Mouse (Mus musculus): ENCODE results near the gene Ddias. TPM values are rescaled to one million over a fixed set of nuclear protein-coding genes. Genes with fewer than 3 reads are reported as not detected.

Ddias gene
- polyA plus RNA-seq, 1 experiment from 2014 or later: 2.8 TPM

GRCm38 (mm10) chr7:92817242-92817641 is 56.8 kb downstream of the Ddias start:
- Histone ChIP-seq H3K9me3 (ENCODE audit: control insufficient read depth) (no peaks in the 10 kb centered on the region), H3K4me1 (replicated peaks; ENCODE audit: control insufficient read depth, insufficient read depth, low read length) (no peaks in the 10 kb centered on the region), H3K27me3 (replicated peaks; ENCODE audit: control insufficient read depth, insufficient read depth, low read length) (no peaks in the 10 kb centered on the region), H3K9ac (ENCODE audit: low read depth, low read length) (no peak overlapping the region), H3K4me2 (replicated peaks; ENCODE audit: low read depth) (no peak overlapping the region), H3K36me3 (ENCODE audit: control insufficient read depth, insufficient read depth) (no peaks in the 10 kb centered on the region), H3K27ac (ENCODE audit: low read depth, low read length) (peak overlapping the region; percentile 78), H3K4me3 (ENCODE audit: low read depth, low read length) (no peak overlapping the region)
- no peak for TF ChIP-seq CTCF (IDR thresholded peaks at IDR 0.05; ENCODE audit: low read depth)
- no peak for ATAC-seq
- 78% methylated on average over 2 of the region's 2 CpGs for WGBS

GRCm38 (mm10) chr7:92811667-92812279 is 62.3 kb downstream of the Ddias start:
- H3K36me3 ChIP-seq (ENCODE audit: control insufficient read depth, insufficient read depth): no peaks in the 10 kb centered on the region
- H3K4me3 ChIP-seq (ENCODE audit: low read depth, low read length): no peak overlapping the region
- no peak overlapping the region for H3K4me2 ChIP-seq (replicated peaks; ENCODE audit: low read depth)
- no peak for TF ChIP-seq CTCF (IDR thresholded peaks at IDR 0.05; ENCODE audit: low read depth)
- H3K27me3 ChIP-seq (replicated peaks; ENCODE audit: control insufficient read depth, insufficient read depth, low read length): no peaks in the 10 kb centered on the region
- no peaks in the 10 kb centered on the region for H3K9me3 ChIP-seq (ENCODE audit: control insufficient read depth)
- H3K9ac ChIP-seq (ENCODE audit: low read depth, low read length): no peak overlapping the region
- no peak overlapping the region; the same call in 1 of the 2 replicates for H3K27ac ChIP-seq (ENCODE audit: low read depth, low read length)
- H3K4me1 ChIP-seq (replicated peaks; ENCODE audit: control insufficient read depth, insufficient read depth, low read length): no peaks in the 10 kb centered on the region
- 52% methylated on average over 7 of the region's 7 CpGs for WGBS
- peak; percentile 82 for ATAC-seq

Other genes starting within 250 kb of the Ddias start
- gene Ankrd42, start 237.1 kb downstream of the Ddias start, polyA plus RNA-seq (2015; fragmentation: Nextera tagmentation; extraction: Ambion mirVana): 0.75 and 0.93 TPM in 2 replicates
- gene Pcf11, start 204.3 kb downstream of the Ddias start, polyA plus RNA-seq (2015; fragmentation: Nextera tagmentation; extraction: Ambion mirVana): 11.7 and 13.2 TPM in 2 replicates
- 328 and 422 TPM in 2 replicates for gene Rab30, start 132.6 kb downstream of the Ddias start, polyA plus RNA-seq (2015; fragmentation: Nextera tagmentation; extraction: Ambion mirVana)
- gene Prcp, start 223 bp upstream of the Ddias start, polyA plus RNA-seq (2015; fragmentation: Nextera tagmentation; extraction: Ambion mirVana): 25.4 and 26.9 TPM in 2 replicates
- 1.4 and 1.5 TPM in 2 replicates for gene Fam181b, start 205.6 kb upstream of the Ddias start, polyA plus RNA-seq (2015; fragmentation: Nextera tagmentation; extraction: Ambion mirVana)